Mouse (Mus musculus) heart, postnatal 10 days (tissue): Measurements from ENCODE around the gene Dennd5b. TPM values are rescaled to one million over a fixed set of nuclear protein-coding genes. Genes with fewer than 3 reads are reported as not detected.
"Not testable (repeated sequence)": the region's sequence is repeated elsewhere in the genome, so short reads cannot be mapped to it uniquely, and the experiment has no call there.

ENCODE experiments used
- DNase-seq, 2 experiments: peaks; one replicate each; pipeline ENCODE4 v3.0.0; 2021
- intact Hi-C: fragments of 180-260 bp; cut with DNase I; formaldehyde crosslinking; loops from one replicate; pipeline ENCODE4 v1.15.1; 2025
- total RNA-seq, 2 experiments: library from RNA; stranded (reverse); gene quantifications; 2 replicates each; pipeline ENCODE4 v1.2.3; 2021

Dennd5b gene
- 10 to 100 TPM; 27.7 to 32.6 TPM for total RNA-seq

DNA sequence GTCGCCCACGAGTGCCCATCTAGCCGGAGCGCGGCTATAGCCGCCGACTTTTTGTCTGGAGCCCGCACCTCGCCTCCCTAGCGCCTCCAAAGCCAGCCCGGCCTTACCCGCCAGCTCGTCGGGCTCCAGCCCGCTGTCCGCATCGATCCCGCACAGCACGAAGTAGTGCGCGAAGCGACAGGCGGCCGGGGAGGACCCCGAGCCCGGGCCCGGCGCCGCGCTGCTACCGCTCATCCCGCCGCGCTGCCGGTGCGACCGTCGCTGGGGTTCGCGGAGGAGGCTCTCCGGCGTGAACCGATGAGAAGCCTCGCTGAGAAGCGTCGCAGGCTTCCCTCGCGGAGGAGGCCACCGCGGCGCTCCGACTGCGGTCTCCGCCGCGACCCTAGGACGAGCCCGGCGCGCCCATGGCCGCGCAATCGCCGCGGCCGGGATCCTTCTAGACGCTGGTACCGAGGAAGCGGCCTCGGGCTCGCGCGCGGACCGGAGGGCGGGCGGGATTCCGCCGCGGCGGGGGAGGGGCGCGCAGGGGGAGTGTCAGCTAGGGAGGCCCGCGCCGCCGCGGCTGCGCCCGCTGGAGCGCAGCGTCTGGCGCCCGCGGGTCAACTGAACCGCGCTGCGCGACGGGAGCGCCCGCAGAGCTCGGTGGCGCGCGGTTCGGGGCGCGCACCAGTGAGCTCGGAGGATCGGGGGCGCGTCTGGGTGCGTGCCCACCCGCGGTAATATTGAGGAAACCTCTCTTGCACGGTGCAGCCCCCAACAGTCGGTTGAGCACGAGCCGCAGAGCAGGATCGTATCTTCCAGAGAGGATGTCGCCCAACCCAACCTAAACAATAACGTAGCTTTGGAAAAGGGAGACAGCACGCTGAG, at the start of gene Dennd5b:
Gene Dennd5b (minus strand): TSS at position 605 of the 867 bp plus-strand sequence.
- peak; percentile 88 to 89 for DNase-seq
- intact Hi-C loops, result loop anchor here (2.0 to 5.0 kb wide), 2 partner anchors 17 to 154 kb away; partner anchors contain the start of gene Sinhcaf

- intact Hi-C loops, result no loop called here
- no peak for DNase-seq
These were observed 47.2 kb upstream of the Dennd5b start for GRCm38 (mm10) chr6:149148436-149149229.

DNA sequence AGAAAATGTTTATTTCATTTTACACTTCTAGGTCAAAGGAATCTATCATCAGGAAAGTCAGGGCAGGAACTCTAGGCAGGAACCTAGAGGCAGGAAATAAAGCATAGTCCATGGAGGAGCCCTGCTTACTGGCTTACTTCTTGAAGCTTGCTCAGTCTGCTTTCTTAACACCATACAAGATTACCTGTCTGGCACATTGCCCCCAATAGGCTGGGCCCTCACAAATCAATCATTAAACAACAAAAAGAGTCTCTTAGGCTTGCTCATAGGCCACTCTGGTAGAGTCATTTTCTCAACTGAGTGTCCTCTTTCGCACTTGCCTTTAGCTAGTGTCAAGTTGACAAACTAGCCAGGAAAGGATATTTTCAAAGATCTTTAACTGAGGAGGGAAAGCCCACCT, 43.7 kb upstream of the Dennd5b start:
- DNase-seq, result no peak
- intact Hi-C loops, result no loop called here

- intact Hi-C loops, result loop anchor here (2.0 kb wide), 1 partner anchor 47 kb away; the partner anchor contains the start of gene Amn1
- peak; percentile 89 to 91 for DNase-seq
These were observed 40.1 kb upstream of the Dennd5b start for GRCm38 (mm10) chr6:149141393-149142173.

DNA sequence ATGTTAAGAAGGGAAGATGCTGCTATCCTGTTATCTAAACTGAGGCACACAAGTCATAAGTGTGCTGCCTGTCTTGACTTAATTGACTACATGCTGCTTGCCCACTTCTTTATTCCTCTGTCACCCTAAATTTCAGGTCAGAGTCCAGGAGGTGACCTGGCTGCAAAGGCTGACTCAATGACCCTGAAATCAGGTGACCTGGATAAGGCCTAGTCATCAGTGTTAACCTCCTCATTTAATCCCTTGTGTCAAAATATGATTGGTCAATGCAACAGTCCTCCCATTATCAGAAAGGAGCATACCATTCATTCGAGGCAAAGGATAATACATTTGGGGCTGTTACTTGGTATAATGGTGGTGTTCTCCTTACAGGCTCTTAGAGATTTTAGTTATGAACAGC, 38.0 kb upstream of the Dennd5b start, which contains the start of gene Etfbkmt:
Gene Etfbkmt (plus strand): TSS at position 379 of the 400 bp plus-strand sequence.
- intact Hi-C loops, result no loop called here

GRCm38 (mm10) chr6:149139011-149139410, 37.5 kb upstream of the Dennd5b start:
- intact Hi-C loops, result no loop called here

More for the DNA sequence above, 38.0 kb upstream of the Dennd5b start, which contains the start of gene Etfbkmt:
- DNase-seq, result no peak

GRCm38 (mm10) chr6:149137936-149138335, 36.5 kb upstream of the Dennd5b start:
- no peak for DNase-seq
- intact Hi-C loops, result no loop called here

More at GRCm38 (mm10) chr6:149139011-149139410, 37.5 kb upstream of the Dennd5b start:
- no peak for DNase-seq

DNA sequence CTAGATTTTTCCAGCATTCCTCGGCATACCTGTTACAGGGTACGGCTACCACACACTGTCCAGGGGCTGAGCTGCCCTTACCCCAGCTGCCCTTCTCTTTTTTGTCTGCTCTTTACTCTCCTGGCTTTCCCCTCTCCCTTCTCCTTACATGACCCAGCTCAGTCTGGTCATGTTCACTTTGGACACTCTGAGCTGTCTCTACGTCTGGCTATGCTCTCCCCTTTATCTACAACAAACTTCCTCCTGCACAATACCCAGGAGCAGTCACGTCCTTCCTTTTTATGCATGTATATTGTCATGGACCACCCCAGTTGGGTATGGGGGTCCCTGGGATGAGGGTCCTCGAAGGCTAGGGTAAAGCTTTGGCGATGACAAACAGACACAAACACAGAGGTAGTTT, 34.2 kb upstream of the Dennd5b start:
- DNase-seq, result no peak
- intact Hi-C loops, result no loop called here

- intact Hi-C loops, result no loop called here
These were observed 33.1 kb upstream of the Dennd5b start for GRCm38 (mm10) chr6:149134391-149135150.

DNA sequence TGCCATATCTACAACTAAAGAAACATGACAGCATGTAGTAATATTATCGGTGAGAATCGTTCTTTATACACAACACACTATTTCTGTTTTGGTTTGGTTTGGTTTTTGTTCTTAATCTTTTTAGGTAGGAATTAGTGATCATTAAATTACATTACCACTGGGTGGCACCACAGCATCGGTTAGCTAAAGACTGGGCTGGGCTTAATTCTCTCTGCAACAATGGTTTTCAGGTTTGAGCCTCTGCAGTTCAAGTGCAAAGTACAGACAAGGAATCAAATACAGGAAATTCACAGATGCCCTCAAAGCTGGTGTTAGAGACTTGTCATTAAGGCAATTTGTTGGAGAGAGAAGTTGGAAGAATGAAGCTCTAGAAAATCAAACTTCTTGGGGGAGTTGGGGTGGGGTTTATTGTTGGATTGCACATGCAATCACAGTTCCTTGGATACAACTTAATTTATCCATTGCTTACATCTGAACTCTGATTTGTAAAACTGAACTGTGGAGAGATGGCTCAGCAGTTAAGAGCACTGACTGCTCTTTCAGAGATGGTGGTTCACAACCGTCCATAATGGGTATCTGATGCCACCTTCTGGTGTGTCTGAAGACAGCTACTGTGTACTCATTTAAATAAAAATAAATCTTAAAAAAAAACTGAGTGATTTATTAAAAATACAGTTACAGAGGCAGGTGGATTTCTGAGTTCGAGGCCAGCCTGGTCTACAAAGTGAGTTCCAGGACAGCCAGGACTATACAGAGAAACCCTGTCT, 31.0 kb upstream of the Dennd5b start:
- intact Hi-C loops, result loop anchor here (1.0 to 2.0 kb wide), 2 partner anchors 176 to 243 kb away; partner anchors contain the start of gene Resf1
- DNase-seq, result peak; percentile 48 to 72

More at GRCm38 (mm10) chr6:149134391-149135150, 33.1 kb upstream of the Dennd5b start:
- DNase-seq, result no peak

DNA sequence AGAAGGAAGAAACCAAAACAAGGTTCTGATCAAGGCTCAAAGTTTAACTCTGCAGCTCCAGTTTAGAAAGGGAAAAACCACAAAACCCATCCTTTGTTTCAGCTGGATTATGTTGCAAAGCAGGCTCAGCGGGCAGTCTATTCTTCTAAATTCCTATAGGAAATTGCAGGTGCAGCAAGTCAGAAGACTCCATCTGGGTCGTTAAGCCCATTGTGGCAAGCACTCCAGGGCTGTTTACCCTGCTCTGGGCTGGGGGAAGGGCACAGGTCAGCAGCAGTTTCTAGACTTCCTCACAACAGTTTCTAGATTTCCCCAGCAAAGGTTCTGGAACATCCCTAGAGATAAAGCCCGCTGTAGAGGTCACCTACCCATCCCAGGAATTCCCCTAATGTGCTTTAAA, 29.6 kb upstream of the Dennd5b start:
- intact Hi-C loops, result no loop called here
- no peak for DNase-seq

- DNase-seq, result not testable (repeated sequence)
- intact Hi-C loops, result loop anchor here (10.0 kb wide), 1 partner anchor 295 kb away; the partner anchor contains the start of gene Ipo8
These were observed 28.4 kb upstream of the Dennd5b start, which contains the start of gene Gm10203 for GRCm38 (mm10) chr6:149129870-149130269. TSS of gene Gm10203 (plus strand) at chr6:149130170.

GRCm38 (mm10) chr6:149126675-149127074, 25.2 kb upstream of the Dennd5b start:
- peak; percentile 44 to 69 for DNase-seq
- intact Hi-C loops, result loop anchor here (10.0 kb wide), 1 partner anchor 292 kb away; the partner anchor contains the start of gene Ipo8

- DNase-seq, result no peak
- intact Hi-C loops, result loop anchor here (10.0 kb wide), 1 partner anchor 288 kb away; the partner anchor contains the start of gene Ipo8
These were observed 21.6 kb upstream of the Dennd5b start for GRCm38 (mm10) chr6:149123042-149123441.

DNA sequence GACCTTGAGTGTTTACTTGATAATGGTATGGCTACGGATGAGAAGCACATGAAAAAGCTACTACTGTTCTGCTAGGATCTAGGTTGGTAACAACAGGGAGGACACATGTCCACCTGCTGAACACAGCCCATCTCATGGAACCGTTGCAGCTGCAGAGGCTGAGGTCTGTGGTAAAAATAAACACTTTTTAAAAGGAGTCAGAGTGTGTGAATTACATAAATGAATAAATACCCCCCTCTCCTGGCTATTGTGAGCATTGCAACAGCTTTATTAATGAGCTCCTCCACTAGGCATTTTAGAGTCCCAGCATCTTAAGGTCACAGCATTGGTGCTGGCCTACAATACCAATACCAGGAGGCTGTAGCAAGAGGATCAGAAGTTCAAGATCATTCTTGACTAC, 18.4 kb upstream of the Dennd5b start:
- peak; percentile 75 to 88 for DNase-seq
- intact Hi-C loops, result loop anchor here (1.0 to 10.0 kb wide), 4 partner anchors 19 to 285 kb away; partner anchors contain the start of genes Dennd5b and Ipo8

GRCm38 (mm10) chr6:149118935-149119334, 17.5 kb upstream of the Dennd5b start:
- intact Hi-C loops, result loop anchor here (1.0 to 2.0 kb wide), 2 partner anchors 18 to 61 kb away; partner anchors contain the start of gene Dennd5b
- DNase-seq, result peak; percentile 41 to 44

- intact Hi-C loops, result no loop called here
These were observed 15.5 kb upstream of the Dennd5b start for GRCm38 (mm10) chr6:149116992-149117391.

GRCm38 (mm10) chr6:149108909-149109308, 7.4 kb upstream of the Dennd5b start:
- intact Hi-C loops, result no loop called here
- no peak for DNase-seq

More at GRCm38 (mm10) chr6:149116992-149117391, 15.5 kb upstream of the Dennd5b start:
- no peak for DNase-seq
